Mouse (Mus musculus): Measurements from ENCODE around the gene Cwc22.

DNA sequence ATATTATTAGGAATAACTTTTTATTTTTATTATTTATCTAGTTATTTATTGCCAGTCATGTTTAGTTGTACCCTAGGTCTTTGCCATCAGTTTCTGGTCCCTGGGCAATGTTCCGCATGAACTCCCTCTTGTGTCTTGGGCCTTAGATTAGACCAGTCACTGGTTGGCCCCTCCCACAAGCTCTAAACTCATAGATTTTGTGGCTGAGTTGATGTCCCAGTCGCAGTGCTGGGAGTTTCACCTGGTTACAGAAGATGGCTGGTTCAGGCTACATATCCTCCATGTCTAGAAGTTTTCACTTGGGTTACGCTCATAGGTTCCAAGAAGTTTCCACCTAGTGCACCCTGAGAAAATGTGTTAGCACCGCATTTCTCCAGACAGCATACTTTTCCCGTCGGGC is 61.1 kb downstream of the Cwc22 start:
- TF ChIP-seq CTCF (IDR thresholded peaks at IDR 0.05) = no peak
- no peak for TF ChIP-seq EP300 (IDR thresholded peaks at IDR 0.05)

Data from lung, postnatal 0 days (tissue).